Mouse (Mus musculus) kidney, adult 2 months (tissue): ENCODE measurements at regions not wholly inside any gene's neighbourhood (a gene's known extent, or its start where the extent isn't known, plus 50 kb on each side); places are given as distances from the start of the nearest gene placed in this dataset.

Source experiments
- DNase-seq: peaks from one replicate; pipeline ENCODE4 v3.0.0; 2021
- H3K27ac ChIP-seq: fragments of 200-500 bp; 2 replicates; pipeline ENCODE4 v1.5.1; 2012; ENCODE audit warnings: low read depth, low read length, control low read depth, inconsistent platforms; ENCODE audit not compliant: insufficient read depth
- H3K27me3 ChIP-seq: fragments of 200-500 bp; replicated peaks from 2 replicates; pipeline ENCODE4 v1.6.1; 2012; ENCODE audit warnings: mild to moderate bottlenecking, moderate library complexity, low read length, inconsistent platforms; ENCODE audit not compliant: control insufficient read depth, insufficient read depth
- H3K36me3 ChIP-seq: fragments of 200-500 bp; 2 replicates; pipeline ENCODE4 v1.6.1; 2012; ENCODE audit warnings: mild to moderate bottlenecking, moderate library complexity, low read length, inconsistent platforms; ENCODE audit not compliant: control insufficient read depth, insufficient read depth
- H3K4me1 ChIP-seq: fragments of 200-500 bp; 2 replicates; pipeline ENCODE4 v1.6.1; 2011; ENCODE audit warnings: low read length; ENCODE audit not compliant: control insufficient read depth, insufficient read depth
- H3K4me3 ChIP-seq: fragments of 200-500 bp; 2 replicates; pipeline ENCODE4 v1.5.1; 2011; ENCODE audit warnings: mild to moderate bottlenecking, low read depth, low read length, control low read depth; ENCODE audit not compliant: insufficient read depth
- CTCF ChIP-seq: fragments of 200-500 bp; conservative IDR thresholded peaks from 2 replicates; pipeline ENCODE4 v1.5.1; 2011; ENCODE audit warnings: low read depth, mild to moderate bottlenecking, control low read depth, low read length, moderate library complexity, mixed read lengths; ENCODE audit not compliant: insufficient read depth, insufficient read length
- POLR2A ChIP-seq: fragments of 200-500 bp; IDR thresholded peaks from one replicate; pipeline ENCODE4 v1.6.1; 2011; ENCODE audit warnings: low read depth, low read length, control low read depth
- WGBS: fragments of 180-500 bp; shearing (Covaris S2); methylation state at CpG from one replicate; pipeline ENCODE4 v1.1.7; 2018; 5-methylcytosine and 5-hydroxymethylcytosine counted together

GRCm38 (mm10) chr4:12791786-12792674 is 620.2 kb upstream of the Fam92a start:
- Histone ChIP-seq H3K27ac (no peak overlapping the region), H3K4me1 (no peaks in the 10 kb centered on the region), H3K27me3 (no peaks in the 10 kb centered on the region), H3K4me3 (no peak overlapping the region), H3K36me3 (no peaks in the 10 kb centered on the region)
- no peak for DNase-seq
- 79% methylated on average over 9 of the region's 9 CpGs for WGBS
- TF ChIP-seq POLR2A (no peak), CTCF (no peak)

- no peaks in the 10 kb centered on the region for H3K4me1 ChIP-seq
- H3K27ac ChIP-seq: no peak overlapping the region
- no peaks in the 10 kb centered on the region for H3K36me3 ChIP-seq
- WGBS: 75% methylated on average over 4 of the region's 4 CpGs
- no peaks in the 10 kb centered on the region for H3K27me3 ChIP-seq
- no peak for DNase-seq
- no peak overlapping the region for H3K4me3 ChIP-seq
- TF ChIP-seq POLR2A: no peak
- TF ChIP-seq CTCF: no peak
These were observed 614.0 kb upstream of the Fam92a start for GRCm38 (mm10) chr4:12785840-12786239.

GRCm38 (mm10) chr4:12784479-12784878 is 612.7 kb upstream of the Fam92a start:
- DNase-seq: no peak
- WGBS: 76% methylated on average over 3 of the region's 3 CpGs
- no peaks in the 10 kb centered on the region; the same call in 1 of the 2 replicates for H3K4me1 ChIP-seq
- no peak overlapping the region for H3K4me3 ChIP-seq
- no peak overlapping the region for H3K27ac ChIP-seq
- H3K27me3 ChIP-seq: no peaks in the 10 kb centered on the region
- H3K36me3 ChIP-seq: no peaks in the 10 kb centered on the region
- TF ChIP-seq CTCF: no peak
- no peak for TF ChIP-seq POLR2A

GRCm38 (mm10) chr4:12784068-12784467 is 612.3 kb upstream of the Fam92a start:
- 70% methylated on average over 11 of the region's 11 CpGs for WGBS
- no peaks in the 10 kb centered on the region for H3K36me3 ChIP-seq
- no peak overlapping the region for H3K27ac ChIP-seq
- no peak overlapping the region for H3K4me3 ChIP-seq
- H3K27me3 ChIP-seq: no peaks in the 10 kb centered on the region
- no peak for DNase-seq
- H3K4me1 ChIP-seq: no peaks in the 10 kb centered on the region; the same call in 1 of the 2 replicates
- no peak for TF ChIP-seq CTCF
- no peak for TF ChIP-seq POLR2A

GRCm38 (mm10) chr4:12781969-12782904 is 610.4 kb upstream of the Fam92a start:
- no peaks in the 10 kb centered on the region for H3K36me3 ChIP-seq
- no peak overlapping the region for H3K4me3 ChIP-seq
- TF ChIP-seq POLR2A (no peak), CTCF (no peak)
- WGBS: 68% methylated on average over 10 of the region's 10 CpGs
- DNase-seq: peak; percentile 29
- H3K4me1 ChIP-seq: no peaks in the 10 kb centered on the region; the same call in 1 of the 2 replicates
- H3K27me3 ChIP-seq: no peaks in the 10 kb centered on the region
- no peak overlapping the region for H3K27ac ChIP-seq

- no peaks in the 10 kb centered on the region for H3K36me3 ChIP-seq
- H3K27me3 ChIP-seq: no peaks in the 10 kb centered on the region
- H3K4me1 ChIP-seq: no peaks in the 10 kb centered on the region; the same call in 1 of the 2 replicates
- TF ChIP-seq POLR2A (no peak), CTCF (no peak)
- WGBS: 92% methylated on average over 2 of the region's 2 CpGs
- no peak overlapping the region for H3K4me3 ChIP-seq
- no peak for DNase-seq
- H3K27ac ChIP-seq: no peak overlapping the region
These were observed 608.4 kb upstream of the Fam92a start for GRCm38 (mm10) chr4:12780254-12780653.
